Mouse (Mus musculus) intestine, embryonic 14.5 days (tissue): Measurements from ENCODE around the gene Pkhd1. TPM values are rescaled to one million over a fixed set of nuclear protein-coding genes. Genes with fewer than 3 reads are reported as not detected.
A peak's percentile ranks its signal among the peaks of the same experiment; 100 is the strongest.
"Not testable (repeated sequence)": the region's sequence is repeated elsewhere in the genome, so short reads cannot be mapped to it uniquely, and the experiment has no call there.

ENCODE experiments used
- ATAC-seq: fragments of 200-750 bp; cut with Nextera tagmentation; replicated peaks from 2 replicates; pipeline ENCODE4 v1.8.0; 2017; ENCODE audit warnings: low read depth, moderate number of reproducible peaks, moderate TSS enrichment, moderate library complexity; ENCODE audit not compliant: low FRiP score, low TSS enrichment
- DNase-seq: peaks from one replicate; pipeline ENCODE4 v3.0.0-alpha.2; 2018; ENCODE audit warnings: low spot score
- H3K27ac ChIP-seq: fragments of 300-500 bp; sonication (generic); 2 replicates; pipeline ENCODE4 v1.5.1; 2014; ENCODE audit warnings: low read depth, mild to moderate bottlenecking, control low read depth
- H3K27me3 ChIP-seq: fragments of 300-500 bp; sonication (generic); replicated peaks from 2 replicates; pipeline ENCODE4 v1.6.1; 2014; ENCODE audit warnings: low read length, control low read depth; ENCODE audit not compliant: control insufficient read depth, insufficient read depth
- H3K36me3 ChIP-seq: fragments of 300-500 bp; sonication (generic); 2 replicates; pipeline ENCODE4 v1.6.1; 2014; ENCODE audit warnings: low read length, control low read depth; ENCODE audit not compliant: control insufficient read depth, insufficient read depth
- H3K4me1 ChIP-seq: fragments of 300-500 bp; sonication (generic); replicated peaks from 2 replicates; pipeline ENCODE4 v1.6.1; 2014; ENCODE audit warnings: low read length, control low read depth, mixed read lengths; ENCODE audit not compliant: control insufficient read depth, insufficient read depth
- H3K4me2 ChIP-seq: fragments of 300-500 bp; sonication (generic); 2 replicates; pipeline ENCODE4 v1.6.1; 2014; ENCODE audit warnings: low read length
- H3K4me3 ChIP-seq: fragments of 300-500 bp; sonication (generic); 2 replicates; pipeline ENCODE4 v1.5.1; 2014; ENCODE audit warnings: low read depth, low read length, control low read depth, mixed read lengths
- H3K9ac ChIP-seq: fragments of 300-500 bp; sonication (generic); 2 replicates; pipeline ENCODE4 v1.6.1; 2014; ENCODE audit warnings: mild to moderate bottlenecking, low read length
- H3K9me3 ChIP-seq: fragments of 300-500 bp; sonication (generic); 2 replicates; pipeline ENCODE4 v1.6.1; 2016; ENCODE audit warnings: low read length, control low read depth; ENCODE audit not compliant: control insufficient read depth
- WGBS: fragments of 180-500 bp; shearing (Covaris S2); extraction: QIAGEN DNeasy Blood & Tissue Kit; methylation state at CpG from one replicate; pipeline ENCODE4 v1.1.7; 2014; 5-methylcytosine and 5-hydroxymethylcytosine counted together
- polyA plus RNA-seq: library from polyadenylated mRNA; unstranded; fragments of >200 nt; fragmentation: Nextera tagmentation; extraction: Ambion mirVana; gene quantifications from 2 replicates; pipeline ENCODE4 v1.2.1, GENCODE M21; 2014

Gene Pkhd1
- polyA plus RNA-seq, 1 experiment from 2014 or later = 0.57 TPM

DNA sequence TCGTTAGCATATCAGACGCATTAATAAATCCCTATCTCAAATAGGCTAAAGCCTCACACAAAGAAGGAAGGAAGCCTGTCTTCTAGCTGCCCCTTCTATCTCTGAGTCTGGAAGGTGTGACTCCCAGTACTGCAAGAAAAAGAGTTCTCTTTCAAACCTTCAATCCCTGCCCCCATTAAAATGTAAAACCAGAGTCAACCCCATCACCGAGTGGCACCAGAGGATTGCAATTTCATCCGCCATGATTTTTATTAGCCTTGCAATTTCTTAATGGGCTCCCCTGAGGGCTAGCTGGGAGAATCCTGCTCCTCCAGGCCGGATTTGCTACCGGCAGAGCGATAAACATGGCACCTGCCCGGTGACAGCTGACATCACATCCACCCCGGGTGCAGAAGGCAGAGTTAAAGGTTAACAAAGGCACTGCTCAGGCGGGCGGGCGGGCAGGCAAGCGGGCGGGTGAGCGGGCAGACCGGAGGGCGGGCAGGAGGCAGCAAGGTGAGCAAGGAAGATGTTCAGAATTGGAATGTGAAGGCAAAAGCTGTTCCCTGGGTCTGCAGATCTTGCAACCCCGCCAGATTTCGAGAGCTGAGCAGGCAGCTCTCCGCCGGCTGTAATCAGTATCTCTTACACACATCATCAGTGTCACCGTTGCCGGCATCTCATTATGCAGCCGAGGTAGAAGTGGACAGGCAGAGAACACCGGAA lies 140.2 kb downstream of the Pkhd1 start:
- H3K36me3 ChIP-seq = no peaks in the 10 kb centered on the region
- H3K27me3 ChIP-seq = no peaks in the 10 kb centered on the region
- peak overlapping the region; percentile 38 for H3K4me3 ChIP-seq
- H3K4me1 ChIP-seq = no peaks in the 10 kb centered on the region; the same call in 1 of the 2 replicates
- no peak overlapping the region for H3K27ac ChIP-seq
- 0 out of 2 replicates have a peak overlapping the region, but pooled peaks have one; percentile 7 for H3K9ac ChIP-seq
- WGBS = 6% methylated on average over 25 of the region's 25 CpGs
- DNase-seq (peak; percentile 76), ATAC-seq (peak; percentile 76)
- H3K9me3 ChIP-seq = no peaks in the 10 kb centered on the region
- peak overlapping the region; percentile 63 for H3K4me2 ChIP-seq

DNA sequence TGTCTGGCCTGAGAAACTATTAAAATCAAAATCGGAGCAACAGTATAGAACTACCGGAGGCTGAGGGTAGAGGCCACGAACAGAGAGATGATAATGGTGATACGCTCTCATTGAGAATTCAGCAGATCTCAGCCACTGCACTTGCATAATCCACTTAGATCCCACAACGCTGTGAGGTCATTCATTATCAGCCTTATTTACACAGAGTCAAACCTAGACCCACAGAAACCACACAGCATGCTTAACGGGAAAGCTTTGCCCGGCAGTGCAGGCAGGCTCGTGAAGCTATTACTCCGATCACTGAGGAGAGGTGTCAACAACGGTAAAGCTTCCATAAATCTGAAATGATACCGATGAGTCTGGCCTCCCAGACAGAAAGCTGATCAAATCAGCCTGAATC lies 147.1 kb downstream of the Pkhd1 start:
- H3K9ac ChIP-seq = no peak overlapping the region
- DNase-seq = no peak
- H3K36me3 ChIP-seq = no peaks in the 10 kb centered on the region
- no peaks in the 10 kb centered on the region for H3K27me3 ChIP-seq
- no peak overlapping the region for H3K27ac ChIP-seq
- no peak for ATAC-seq
- H3K4me3 ChIP-seq = no peak overlapping the region
- H3K9me3 ChIP-seq = no peaks in the 10 kb centered on the region
- no peaks in the 10 kb centered on the region; the same call in 1 of the 2 replicates for H3K4me1 ChIP-seq
- H3K4me2 ChIP-seq = no peak overlapping the region
- 33% methylated on average over 11 of the region's 11 CpGs for WGBS

DNA sequence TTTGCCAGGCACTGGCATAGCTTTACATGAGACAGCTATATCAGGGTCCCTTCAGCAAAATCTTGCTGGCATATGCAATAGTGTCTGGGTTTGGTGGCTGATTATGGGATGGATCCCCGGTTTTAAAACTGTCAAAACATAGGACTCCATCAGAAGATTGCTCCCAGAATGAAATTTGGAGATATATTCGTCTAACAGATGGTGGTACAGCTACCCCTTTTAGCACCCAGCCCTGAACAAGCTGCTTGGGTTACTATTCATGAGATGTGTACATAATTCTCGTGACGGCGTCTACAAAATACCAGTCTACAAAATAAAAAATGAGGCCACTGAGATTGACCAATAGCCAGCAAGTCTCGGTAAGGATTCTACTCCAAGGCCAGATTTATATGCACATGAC lies 147.5 kb downstream of the Pkhd1 start:
- Histone ChIP-seq H3K4me2 (no peak overlapping the region), H3K27ac (no peak overlapping the region), H3K27me3 (no peaks in the 10 kb centered on the region), H3K9ac (no peak overlapping the region), H3K4me3 (no peak overlapping the region), H3K9me3 (no peaks in the 10 kb centered on the region), H3K36me3 (no peaks in the 10 kb centered on the region), H3K4me1 (no peaks in the 10 kb centered on the region; the same call in 1 of the 2 replicates)
- ATAC-seq (no peak), DNase-seq (no peak)
- 64% methylated on average over 6 of the region's 6 CpGs for WGBS

DNA sequence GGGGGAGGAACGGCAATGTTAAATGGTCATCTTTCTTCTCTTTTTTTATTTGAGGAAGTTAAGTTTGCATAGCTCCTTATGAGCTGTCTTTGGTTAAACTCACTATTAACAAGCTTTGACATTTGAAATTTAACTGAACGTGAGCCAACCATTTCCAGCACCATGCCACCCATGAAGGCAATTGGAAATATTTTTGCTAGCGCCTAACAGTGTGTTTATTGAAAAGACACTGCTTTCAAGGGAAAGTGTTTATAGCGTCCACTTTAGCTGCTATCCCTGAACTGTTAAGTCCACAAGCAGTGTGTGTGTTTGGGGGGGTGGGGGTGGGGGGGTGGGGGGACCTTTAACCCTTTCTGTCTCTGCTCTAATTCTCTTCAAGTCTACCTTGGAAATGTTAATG lies 151.4 kb downstream of the Pkhd1 start:
- ATAC-seq = no peak; the same call in 1 of the 2 replicates

DNA sequence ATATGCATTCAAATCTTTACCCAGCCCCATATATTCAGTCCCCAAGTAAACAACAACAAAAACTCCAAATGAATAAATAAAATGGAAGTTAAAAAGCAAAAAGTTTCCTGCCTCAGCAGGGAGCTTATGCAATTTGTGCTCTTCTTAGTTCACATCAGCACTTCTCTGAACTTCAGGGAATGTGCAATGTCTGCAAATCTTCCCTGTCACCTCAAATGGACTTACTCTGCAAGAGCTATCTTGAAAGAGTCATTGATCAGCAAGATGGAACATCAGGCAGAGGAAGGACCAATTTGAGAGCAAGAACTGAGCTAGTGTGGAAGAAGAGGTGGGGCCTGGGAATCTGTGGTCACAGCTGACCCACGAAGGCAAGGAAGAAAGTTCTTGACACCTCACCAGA lies 163.2 kb downstream of the Pkhd1 start:
- WGBS = 71% methylated on average over 1 of the region's 1 CpGs
- ATAC-seq = no peak

More for the DNA sequence above, 151.4 kb downstream of the Pkhd1 start:
- H3K4me2 ChIP-seq = no peak overlapping the region
- no peak overlapping the region for H3K27ac ChIP-seq
- DNase-seq = no peak
- no peaks in the 10 kb centered on the region for H3K36me3 ChIP-seq
- H3K4me3 ChIP-seq = no peak overlapping the region
- WGBS = 26% methylated on average over 4 of the region's 4 CpGs
- H3K9ac ChIP-seq = no peak overlapping the region
- no peaks in the 10 kb centered on the region for H3K9me3 ChIP-seq
- no peaks in the 10 kb centered on the region for H3K27me3 ChIP-seq
- no peaks in the 10 kb centered on the region; the same call in 1 of the 2 replicates for H3K4me1 ChIP-seq

DNA sequence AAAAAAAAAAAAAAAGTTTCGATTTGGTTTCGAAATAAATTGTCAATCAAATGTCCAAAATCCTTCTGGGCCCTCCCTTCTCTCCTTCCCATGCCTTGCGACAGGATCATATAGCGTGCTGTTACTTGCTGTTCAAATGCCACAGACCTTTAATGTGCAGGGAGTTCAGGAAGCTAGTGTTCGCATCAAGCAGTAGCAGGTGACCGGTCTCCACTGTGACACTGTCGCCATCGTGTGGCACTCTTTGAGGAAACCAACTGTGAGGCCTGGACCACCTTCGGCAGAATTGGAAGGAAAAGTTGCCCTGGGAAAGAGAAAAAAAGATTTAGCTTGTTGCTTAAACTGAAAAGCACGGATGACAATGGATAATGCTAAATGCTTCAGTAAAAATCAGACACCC lies 167.8 kb downstream of the Pkhd1 start:
- no peak overlapping the region for H3K27ac ChIP-seq
- no peaks in the 10 kb centered on the region for H3K9me3 ChIP-seq
- no peaks in the 10 kb centered on the region for H3K4me1 ChIP-seq
- no peaks in the 10 kb centered on the region for H3K36me3 ChIP-seq
- WGBS = 34% methylated on average over 10 of the region's 10 CpGs
- DNase-seq (peak; percentile 62), ATAC-seq (no peak)
- H3K4me2 ChIP-seq = no peak overlapping the region
- H3K27me3 ChIP-seq = no peaks in the 10 kb centered on the region
- H3K4me3 ChIP-seq = no peak overlapping the region
- no peak overlapping the region for H3K9ac ChIP-seq

More for the DNA sequence above, 163.2 kb downstream of the Pkhd1 start:
- no peak overlapping the region for H3K27ac ChIP-seq
- DNase-seq = no peak
- H3K4me3 ChIP-seq = no peak overlapping the region
- H3K9ac ChIP-seq = no peak overlapping the region
- no peak overlapping the region for H3K4me2 ChIP-seq
- H3K27me3 ChIP-seq = no peaks in the 10 kb centered on the region
- H3K36me3 ChIP-seq = no peaks in the 10 kb centered on the region
- H3K9me3 ChIP-seq = no peaks in the 10 kb centered on the region
- H3K4me1 ChIP-seq = no peaks in the 10 kb centered on the region

DNA sequence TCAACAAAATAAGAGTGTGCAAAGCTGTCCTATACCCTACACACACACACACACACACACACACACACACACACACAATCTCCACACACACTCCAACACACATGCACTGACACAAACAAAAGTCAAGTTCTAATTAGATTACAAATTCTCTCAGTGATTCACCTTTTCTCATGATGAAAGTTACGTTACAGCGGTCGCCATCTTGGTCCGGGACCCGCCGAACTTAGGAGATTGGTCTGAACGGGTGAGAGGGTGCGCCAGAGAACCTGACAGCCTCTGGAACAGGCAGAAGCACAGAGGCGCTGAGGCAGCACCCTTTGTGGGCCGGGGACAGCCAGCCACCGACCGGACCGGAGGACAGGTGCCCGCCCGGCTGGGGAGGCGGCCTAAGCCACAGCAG lies 185.8 kb downstream of the Pkhd1 start:
- H3K4me3 ChIP-seq, H3K27me3 ChIP-seq, H3K4me2 ChIP-seq, H3K27ac ChIP-seq, H3K9ac ChIP-seq, H3K36me3 ChIP-seq, DNase-seq, H3K4me1 ChIP-seq, ATAC-seq, H3K9me3 ChIP-seq: not testable (repeated sequence)
- WGBS = 86% methylated on average over 16 of the region's 16 CpGs

DNA sequence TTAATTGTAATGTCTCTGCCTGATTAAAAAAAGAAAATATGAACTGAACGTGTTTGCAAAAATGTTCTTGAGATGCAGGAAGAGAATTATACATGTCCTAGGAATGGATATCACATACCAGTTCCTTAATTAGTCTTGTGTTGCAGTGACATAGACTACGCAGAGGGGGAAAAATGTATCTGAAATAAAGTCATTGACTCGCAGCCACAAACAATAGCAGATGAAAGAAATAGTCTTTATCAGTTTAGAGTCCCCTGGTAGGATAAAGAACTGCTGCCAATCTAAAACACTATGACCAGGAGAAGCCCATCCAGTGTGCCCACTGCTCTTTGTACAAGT lies 188.8 kb downstream of the Pkhd1 start:
- Histone ChIP-seq H3K4me3 (no peak overlapping the region), H3K27me3 (no peaks in the 10 kb centered on the region), H3K9me3 (no peaks in the 10 kb centered on the region), H3K27ac (no peak overlapping the region), H3K36me3 (no peaks in the 10 kb centered on the region), H3K9ac (no peak overlapping the region), H3K4me1 (no peaks in the 10 kb centered on the region), H3K4me2 (no peak overlapping the region)
- DNase-seq (no peak), ATAC-seq (no peak)
- WGBS = 90% methylated on average over 3 of the region's 3 CpGs

DNA sequence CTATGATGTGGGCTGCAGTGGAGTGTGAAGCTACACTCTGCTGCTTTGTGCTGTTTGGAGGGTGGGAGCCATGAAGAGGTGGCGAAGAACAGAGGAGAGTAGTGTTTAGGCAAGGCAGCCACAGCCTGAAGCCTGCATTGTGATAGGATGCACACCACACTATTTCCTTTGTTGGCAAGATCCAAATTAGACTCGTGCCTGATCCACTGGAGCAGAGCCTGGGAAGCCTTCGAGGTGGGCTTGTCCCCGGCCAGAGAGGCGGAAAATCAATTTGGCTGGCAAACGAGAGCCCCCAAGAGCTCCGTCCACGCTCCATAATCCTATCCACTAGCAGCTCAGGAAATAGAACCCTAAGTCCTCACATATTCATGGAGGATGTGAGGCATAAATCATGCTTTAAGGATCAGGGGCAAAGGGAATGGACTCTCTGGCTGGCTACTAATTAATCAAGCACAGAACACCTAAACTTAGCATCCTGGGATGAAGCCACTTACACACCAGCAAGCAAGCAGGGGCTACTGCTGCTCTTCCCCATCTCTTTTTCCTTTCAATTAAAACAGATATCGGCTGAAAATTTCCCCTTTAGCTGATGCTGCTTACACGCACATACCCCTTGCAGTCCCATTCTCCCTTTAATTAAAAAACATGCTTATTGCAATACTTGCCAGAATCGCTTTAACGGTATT lies 189.4 kb downstream of the Pkhd1 start:
- no peak overlapping the region for H3K4me3 ChIP-seq
- no peak overlapping the region for H3K27ac ChIP-seq
- 69% methylated on average over 12 of the region's 12 CpGs for WGBS
- H3K4me1 ChIP-seq = no peaks in the 10 kb centered on the region
- H3K9ac ChIP-seq = no peak overlapping the region
- no peak overlapping the region for H3K4me2 ChIP-seq
- DNase-seq (no peak), ATAC-seq (no peak)
- H3K9me3 ChIP-seq = no peaks in the 10 kb centered on the region
- H3K36me3 ChIP-seq = no peaks in the 10 kb centered on the region
- H3K27me3 ChIP-seq = no peaks in the 10 kb centered on the region
